Mouse (Mus musculus) G1E-ER4 (cell line): Measurements from ENCODE around the gene Hfe. TPM values are rescaled to one million over a fixed set of nuclear protein-coding genes. Genes with fewer than 3 reads are reported as not detected.
"Not testable (repeated sequence)": the region's sequence is repeated elsewhere in the genome, so short reads cannot be mapped to it uniquely, and the experiment has no call there.

ENCODE experiments used
- GATA1 ChIP-seq: IDR thresholded peaks from one replicate; pipeline ENCODE4 v1.8.0; 2012; ENCODE audit warnings: low read length, inconsistent platforms
- polyA plus RNA-seq: library from polyadenylated mRNA; stranded (reverse); fragments of >175 nt; gene quantifications from 2 replicates; pipeline ENCODE4 v1.2.3, GENCODE M21; 2012

The Hfe gene
- polyA plus RNA-seq, 1 experiment: not detected

- TF ChIP-seq GATA1: no peak
These were observed 36.6 kb upstream of the Hfe start for GRCm38 (mm10) chr13:23747081-23747891.

GRCm38 (mm10) chr13:23746201-23747080, 35.8 kb upstream of the Hfe start, which contains the start of gene Hist1h2bb:
Gene Hist1h2bb, plus strand, starts transcription at chr13:23746734.
- not testable (repeated sequence) for TF ChIP-seq GATA1

DNA sequence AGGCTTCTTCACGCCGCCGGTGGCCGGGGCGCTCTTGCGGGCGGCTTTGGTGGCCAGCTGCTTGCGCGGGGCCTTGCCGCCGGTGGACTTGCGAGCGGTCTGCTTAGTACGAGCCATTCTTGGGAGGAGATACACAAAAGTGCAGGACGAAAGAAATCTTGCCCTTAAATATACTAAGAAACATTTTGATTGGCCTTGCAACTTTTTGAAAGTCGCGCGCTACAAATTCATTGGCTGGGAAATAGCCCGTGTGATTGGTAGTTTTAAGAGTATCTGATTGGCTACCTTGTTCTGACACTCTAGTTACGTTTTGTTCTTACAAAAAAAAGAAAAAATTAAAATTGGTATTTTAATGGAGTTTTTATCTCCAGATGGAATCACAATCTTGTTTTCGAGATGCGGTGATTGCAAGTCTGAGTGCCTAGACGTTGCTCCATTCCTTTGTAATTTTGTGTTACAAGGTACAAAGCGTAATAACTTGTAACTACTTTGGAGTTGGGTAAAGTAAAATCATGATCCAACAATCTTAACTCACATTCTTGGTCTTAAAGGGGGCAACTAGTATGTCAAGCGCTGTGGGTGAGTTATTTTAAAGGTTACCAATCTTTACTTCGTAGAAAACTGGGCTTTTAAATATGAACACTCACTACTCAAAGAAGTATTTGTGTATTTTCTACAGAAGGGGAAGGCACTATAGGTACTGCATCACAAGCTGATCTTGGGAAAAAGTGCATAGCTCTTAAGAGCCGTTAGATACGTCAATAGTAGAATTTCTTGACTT, 34.9 kb upstream of the Hfe start, which contains the start of gene Hist1h3c:
Gene Hist1h3c, minus strand, starts transcription at position 222 of the 781 bp plus-strand sequence.
- no peak for TF ChIP-seq GATA1

DNA sequence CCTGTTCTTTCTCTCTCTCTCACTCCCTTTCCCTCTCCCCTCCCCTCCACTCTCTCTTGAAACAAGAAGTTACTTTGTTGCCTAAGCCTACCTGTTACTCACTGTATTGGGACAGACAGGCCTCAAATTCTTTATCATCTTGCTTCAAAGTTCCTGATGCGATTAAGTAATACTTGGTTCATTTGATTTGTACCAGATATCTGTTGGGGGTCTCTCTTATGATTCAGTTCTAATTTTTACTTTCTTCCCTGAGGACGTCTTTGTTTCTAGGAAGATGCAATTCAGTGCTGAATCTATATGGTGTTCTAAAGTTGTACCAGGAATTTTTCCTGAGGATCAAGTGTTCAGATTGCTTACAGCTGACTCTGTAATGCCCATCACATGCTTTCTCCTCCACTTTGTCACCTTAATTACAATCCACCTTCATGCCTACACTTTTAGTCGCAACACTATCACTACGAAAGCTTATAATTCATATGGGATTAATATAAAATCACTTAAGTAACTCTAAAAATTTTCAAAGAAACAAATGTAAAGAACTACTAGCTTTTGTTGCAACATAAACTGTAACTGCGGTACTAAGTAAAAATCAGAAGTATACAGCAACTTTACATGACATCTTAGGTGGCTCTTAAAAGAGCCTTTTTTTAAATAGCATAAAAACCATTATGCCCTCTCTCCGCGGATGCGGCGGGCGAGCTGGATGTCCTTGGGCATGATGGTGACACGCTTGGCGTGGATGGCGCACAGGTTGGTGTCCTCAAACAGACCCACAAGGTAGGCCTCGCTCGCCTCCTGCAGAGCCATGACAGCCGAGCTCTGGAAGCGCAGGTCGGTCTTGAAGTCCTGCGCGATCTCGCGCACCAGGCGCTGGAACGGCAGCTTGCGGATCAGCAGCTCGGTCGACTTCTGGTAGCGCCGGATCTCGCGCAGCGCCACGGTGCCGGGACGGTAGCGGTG, 34.0 kb upstream of the Hfe start:
- TF ChIP-seq GATA1: no peak

DNA sequence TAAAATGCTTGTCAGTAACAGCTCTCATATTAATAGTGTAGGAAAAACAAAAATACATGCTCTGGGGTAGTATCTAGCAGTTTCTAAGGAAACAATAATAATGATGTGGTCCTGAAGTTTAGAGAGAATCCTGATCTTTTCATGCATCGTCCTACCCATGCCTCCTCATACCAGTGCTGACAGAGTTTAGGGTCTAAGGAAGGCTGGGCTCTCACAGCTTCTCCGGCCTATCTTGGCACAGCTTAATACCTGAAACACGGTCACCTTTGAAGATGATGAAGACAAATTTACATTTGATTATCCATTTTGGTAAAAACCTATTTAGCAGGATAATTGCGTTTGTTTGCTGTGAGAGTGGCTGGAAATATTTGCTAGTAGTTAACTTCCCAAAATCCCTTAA, 33.3 kb upstream of the Hfe start:
- no peak for TF ChIP-seq GATA1

GRCm38 (mm10) chr13:23743215-23743614, 32.6 kb upstream of the Hfe start:
- no peak for TF ChIP-seq GATA1

DNA sequence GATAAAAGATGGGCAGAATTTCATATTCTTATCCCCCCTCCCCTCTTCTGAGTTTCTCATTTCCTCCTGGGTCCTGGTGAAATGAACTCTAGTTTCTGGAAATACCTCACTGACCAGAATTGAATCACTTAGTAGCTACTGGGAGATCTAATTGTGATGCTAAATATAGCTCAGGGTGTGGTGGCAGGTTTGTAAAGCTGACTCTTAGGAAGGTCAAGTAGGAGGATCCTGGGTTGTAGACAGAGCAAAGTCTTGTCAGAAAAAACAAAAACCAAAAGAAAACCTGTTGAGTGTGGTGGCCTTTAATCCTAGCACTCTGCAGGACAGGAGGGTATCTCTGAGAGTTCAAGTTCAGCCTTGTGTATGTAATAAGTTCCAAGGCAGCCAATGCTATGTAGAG, 31.4 kb upstream of the Hfe start:
- TF ChIP-seq GATA1: no peak

DNA sequence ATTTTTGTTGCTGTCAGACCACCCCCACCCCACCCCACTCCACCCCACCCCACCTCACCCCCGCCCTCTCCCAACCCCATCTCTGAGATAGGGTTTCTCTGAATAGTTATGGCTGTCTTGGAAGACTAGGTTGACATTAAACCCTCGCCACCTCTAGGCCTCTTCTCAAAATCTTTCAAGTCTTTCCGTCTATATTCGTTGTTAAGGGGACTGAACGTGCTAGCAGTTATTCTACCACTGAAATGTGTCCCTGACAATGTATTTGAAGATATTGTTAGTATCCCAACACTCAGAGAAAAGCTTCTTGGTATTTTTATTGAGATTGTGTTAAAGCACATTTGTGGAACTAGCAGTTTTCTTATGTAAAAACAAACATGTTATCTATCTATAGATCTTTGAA, 30.3 kb upstream of the Hfe start:
- TF ChIP-seq GATA1: no peak

GRCm38 (mm10) chr13:23740256-23740840, 29.7 kb upstream of the Hfe start:
- no peak for TF ChIP-seq GATA1

- TF ChIP-seq GATA1: no peak
These were observed 29.2 kb upstream of the Hfe start for GRCm38 (mm10) chr13:23739922-23740252.

- TF ChIP-seq GATA1: no peak
These were observed 28.6 kb upstream of the Hfe start for GRCm38 (mm10) chr13:23739069-23739921.

DNA sequence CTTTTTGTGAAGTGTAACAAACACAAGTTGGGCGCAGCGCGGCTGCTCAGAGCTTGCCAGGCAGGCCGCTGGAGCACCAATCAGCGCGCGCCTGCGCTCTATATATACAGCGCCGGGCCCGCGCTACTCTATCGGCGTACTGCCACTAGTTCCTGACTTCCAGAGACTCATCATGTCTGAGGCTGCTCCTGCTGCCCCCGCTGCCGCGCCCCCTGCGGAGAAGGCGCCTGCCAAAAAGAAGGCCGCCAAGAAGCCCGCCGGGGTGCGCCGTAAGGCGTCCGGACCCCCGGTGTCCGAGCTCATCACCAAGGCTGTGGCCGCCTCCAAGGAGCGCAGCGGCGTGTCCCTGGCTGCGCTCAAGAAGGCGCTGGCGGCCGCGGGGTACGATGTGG, 28.0 kb upstream of the Hfe start, which contains the start of gene Hist1h1c:
Gene Hist1h1c, plus strand, starts transcription at position 132 of the 392 bp plus-strand sequence.
- TF ChIP-seq GATA1: no peak

GRCm38 (mm10) chr13:23738041-23738440, 27.4 kb upstream of the Hfe start:
- no peak for TF ChIP-seq GATA1
